Mouse (Mus musculus): Measurements from ENCODE around the gene Cntnap2.

The Cntnap2 gene

GRCm38 (mm10) chr6:46856635-46857034 is 1797.5 kb downstream of the Cntnap2 start:
- Histone ChIP-seq H3K36me3 (ENCODE audit: insufficient read depth, low read length) (no peaks in the 10 kb centered on the region), H3K27me3 (ENCODE audit: insufficient read depth, low read length) (no peaks in the 10 kb centered on the region), H3K9me3 (ENCODE audit: low read length) (no peaks in the 10 kb centered on the region), H3K4me1 (replicated peaks; ENCODE audit: low read depth, low read length) (peaks cover 10% of the 10 kb centered on the region), H3K4me3 (replicated peaks; ENCODE audit: low read length) (no peak overlapping the region)
- TF ChIP-seq CTCF (conservative IDR thresholded peaks at IDR 0.05; ENCODE audit: low read length): no peak
- no peak for TF ChIP-seq POU5F1 (IDR thresholded peaks at IDR 0.05; ENCODE audit: borderline replicate concordance, low read length)
- TF ChIP-seq NANOG (IDR thresholded peaks at IDR 0.05; ENCODE audit: borderline replicate concordance, low read length): no peak

- H3K36me3 ChIP-seq (ENCODE audit: insufficient read depth, low read length): no peaks in the 10 kb centered on the region
- no peaks in the 10 kb centered on the region for H3K27me3 ChIP-seq (ENCODE audit: insufficient read depth, low read length)
- no peaks in the 10 kb centered on the region for H3K9me3 ChIP-seq (ENCODE audit: low read length)
- H3K4me1 ChIP-seq (replicated peaks; ENCODE audit: low read depth, low read length): peaks cover 11% of the 10 kb centered on the region
- TF ChIP-seq POU5F1 (IDR thresholded peaks at IDR 0.05; ENCODE audit: borderline replicate concordance, low read length): no peak
- TF ChIP-seq NANOG (IDR thresholded peaks at IDR 0.05; ENCODE audit: borderline replicate concordance, low read length): no peak
- no peak for TF ChIP-seq CTCF (conservative IDR thresholded peaks at IDR 0.05; ENCODE audit: low read length)
- no peak overlapping the region for H3K4me3 ChIP-seq (replicated peaks; ENCODE audit: low read length)
These were observed 1801.9 kb downstream of the Cntnap2 start for GRCm38 (mm10) chr6:46861076-46861475.

- H3K27me3 ChIP-seq (ENCODE audit: insufficient read depth, low read length): no peaks in the 10 kb centered on the region
- TF ChIP-seq POU5F1 (IDR thresholded peaks at IDR 0.05; ENCODE audit: borderline replicate concordance, low read length): no peak
- peak; percentile 39; the same call in 1 of the 2 replicates for TF ChIP-seq CTCF (conservative IDR thresholded peaks at IDR 0.05; ENCODE audit: low read length)
- no peak for TF ChIP-seq NANOG (IDR thresholded peaks at IDR 0.05; ENCODE audit: borderline replicate concordance, low read length)
- H3K36me3 ChIP-seq (ENCODE audit: insufficient read depth, low read length): no peaks in the 10 kb centered on the region
- peaks cover 3% of the 10 kb centered on the region; the same call in 1 of the 2 replicates for H3K4me1 ChIP-seq (replicated peaks; ENCODE audit: low read depth, low read length)
- H3K4me3 ChIP-seq (replicated peaks; ENCODE audit: low read length): no peak overlapping the region
- no peaks in the 10 kb centered on the region for H3K9me3 ChIP-seq (ENCODE audit: low read length)
These were observed 1807.2 kb downstream of the Cntnap2 start for GRCm38 (mm10) chr6:46866317-46866716.

- Histone ChIP-seq H3K9me3 (ENCODE audit: low read length) (no peaks in the 10 kb centered on the region), H3K4me3 (replicated peaks; ENCODE audit: low read length) (no peak overlapping the region), H3K27me3 (ENCODE audit: insufficient read depth, low read length) (no peaks in the 10 kb centered on the region), H3K36me3 (ENCODE audit: insufficient read depth, low read length) (no peaks in the 10 kb centered on the region), H3K4me1 (replicated peaks; ENCODE audit: low read depth, low read length) (no peaks in the 10 kb centered on the region)
- TF ChIP-seq NANOG (IDR thresholded peaks at IDR 0.05; ENCODE audit: borderline replicate concordance, low read length) (no peak), CTCF (conservative IDR thresholded peaks at IDR 0.05; ENCODE audit: low read length) (no peak), POU5F1 (IDR thresholded peaks at IDR 0.05; ENCODE audit: borderline replicate concordance, low read length) (no peak)
These were observed 1827.1 kb downstream of the Cntnap2 start for GRCm38 (mm10) chr6:46886230-46886629.

- Histone ChIP-seq H3K9me3 (ENCODE audit: low read length) (no peaks in the 10 kb centered on the region), H3K36me3 (ENCODE audit: insufficient read depth, low read length) (no peaks in the 10 kb centered on the region), H3K4me1 (replicated peaks; ENCODE audit: low read depth, low read length) (no peaks in the 10 kb centered on the region), H3K27me3 (ENCODE audit: insufficient read depth, low read length) (no peaks in the 10 kb centered on the region), H3K4me3 (replicated peaks; ENCODE audit: low read length) (no peak overlapping the region)
- TF ChIP-seq CTCF (conservative IDR thresholded peaks at IDR 0.05; ENCODE audit: low read length): no peak
- TF ChIP-seq POU5F1 (IDR thresholded peaks at IDR 0.05; ENCODE audit: borderline replicate concordance, low read length): no peak
- TF ChIP-seq NANOG (IDR thresholded peaks at IDR 0.05; ENCODE audit: borderline replicate concordance, low read length): no peak
These were observed 1850.0 kb downstream of the Cntnap2 start for GRCm38 (mm10) chr6:46909167-46909566.

GRCm38 (mm10) chr6:46918701-46919274 is 1859.6 kb downstream of the Cntnap2 start:
- H3K4me3 ChIP-seq (replicated peaks; ENCODE audit: low read length): no peak overlapping the region
- H3K27me3 ChIP-seq (ENCODE audit: insufficient read depth, low read length): no peaks in the 10 kb centered on the region
- no peaks in the 10 kb centered on the region for H3K9me3 ChIP-seq (ENCODE audit: low read length)
- H3K36me3 ChIP-seq (ENCODE audit: insufficient read depth, low read length): no peaks in the 10 kb centered on the region
- TF ChIP-seq POU5F1 (IDR thresholded peaks at IDR 0.05; ENCODE audit: borderline replicate concordance, low read length) (no peak), CTCF (conservative IDR thresholded peaks at IDR 0.05; ENCODE audit: low read length) (no peak), NANOG (IDR thresholded peaks at IDR 0.05; ENCODE audit: borderline replicate concordance, low read length) (no peak)
- peaks cover 13% of the 10 kb centered on the region for H3K4me1 ChIP-seq (replicated peaks; ENCODE audit: low read depth, low read length)

- H3K9me3 ChIP-seq (ENCODE audit: low read length): no peaks in the 10 kb centered on the region
- peaks cover 13% of the 10 kb centered on the region for H3K4me1 ChIP-seq (replicated peaks; ENCODE audit: low read depth, low read length)
- H3K4me3 ChIP-seq (replicated peaks; ENCODE audit: low read length): no peak overlapping the region
- TF ChIP-seq NANOG (IDR thresholded peaks at IDR 0.05; ENCODE audit: borderline replicate concordance, low read length) (no peak), CTCF (conservative IDR thresholded peaks at IDR 0.05; ENCODE audit: low read length) (no peak), POU5F1 (IDR thresholded peaks at IDR 0.05; ENCODE audit: borderline replicate concordance, low read length) (no peak)
- no peaks in the 10 kb centered on the region for H3K36me3 ChIP-seq (ENCODE audit: insufficient read depth, low read length)
- no peaks in the 10 kb centered on the region for H3K27me3 ChIP-seq (ENCODE audit: insufficient read depth, low read length)
These were observed 1860.8 kb downstream of the Cntnap2 start for GRCm38 (mm10) chr6:46919973-46920372.

GRCm38 (mm10) chr6:46924709-46925108 is 1865.6 kb downstream of the Cntnap2 start:
- H3K4me1 ChIP-seq (replicated peaks; ENCODE audit: low read depth, low read length): no peaks in the 10 kb centered on the region

GRCm38 (mm10) chr6:46945703-46946102 is 1886.5 kb downstream of the Cntnap2 start:
- Histone ChIP-seq H3K36me3 (ENCODE audit: insufficient read depth, low read length) (no peaks in the 10 kb centered on the region), H3K4me3 (replicated peaks; ENCODE audit: low read length) (no peak overlapping the region), H3K9me3 (ENCODE audit: low read length) (no peaks in the 10 kb centered on the region), H3K4me1 (replicated peaks; ENCODE audit: low read depth, low read length) (no peaks in the 10 kb centered on the region), H3K27me3 (ENCODE audit: insufficient read depth, low read length) (no peaks in the 10 kb centered on the region)
- TF ChIP-seq POU5F1 (IDR thresholded peaks at IDR 0.05; ENCODE audit: borderline replicate concordance, low read length): no peak
- no peak for TF ChIP-seq NANOG (IDR thresholded peaks at IDR 0.05; ENCODE audit: borderline replicate concordance, low read length)
- TF ChIP-seq CTCF (conservative IDR thresholded peaks at IDR 0.05; ENCODE audit: low read length): no peak

More at GRCm38 (mm10) chr6:46924709-46925108, 1865.6 kb downstream of the Cntnap2 start:
- H3K27me3 ChIP-seq (ENCODE audit: insufficient read depth, low read length): no peaks in the 10 kb centered on the region
- TF ChIP-seq NANOG (IDR thresholded peaks at IDR 0.05; ENCODE audit: borderline replicate concordance, low read length) (no peak), CTCF (conservative IDR thresholded peaks at IDR 0.05; ENCODE audit: low read length) (no peak), POU5F1 (IDR thresholded peaks at IDR 0.05; ENCODE audit: borderline replicate concordance, low read length) (no peak)
- H3K4me3 ChIP-seq (replicated peaks; ENCODE audit: low read length): no peak overlapping the region
- H3K36me3 ChIP-seq (ENCODE audit: insufficient read depth, low read length): no peaks in the 10 kb centered on the region
- H3K9me3 ChIP-seq (ENCODE audit: low read length): no peaks in the 10 kb centered on the region
